Mouse (Mus musculus) embryonic fibroblast, embryonic 13.5 days (primary cell): ENCODE results near the gene Ccdc136.

Source experiments
- CTCF ChIP-seq: IDR thresholded peaks from 2 replicates; pipeline ENCODE4 v1.5.1; 2011; ENCODE audit warnings: mild to moderate bottlenecking, control low read depth, low read length, moderate library complexity, borderline replicate concordance; ENCODE audit not compliant: insufficient read depth
- POLR2A ChIP-seq: IDR thresholded peaks from 2 replicates; pipeline ENCODE4 v1.6.1; 2011; ENCODE audit warnings: low read depth, mild to moderate bottlenecking, control low read depth, low read length, moderate library complexity

- no peak for TF ChIP-seq POLR2A
- TF ChIP-seq CTCF, result no peak
Measured at GRCm38 (mm10) chr6:29362246-29363128, 33.6 kb upstream of the Ccdc136 start.
